Mouse (Mus musculus): ENCODE data around the gene Agxt2. TPM values are rescaled to one million over a fixed set of nuclear protein-coding genes. Genes with fewer than 3 reads are reported as not detected.
A peak's percentile ranks its signal among the peaks of the same experiment; 100 is the strongest.

Gene Agxt2
- polyA plus RNA-seq (2015; fragmentation: Nextera tagmentation; extraction: Ambion mirVana): not detected in 2 replicates

DNA sequence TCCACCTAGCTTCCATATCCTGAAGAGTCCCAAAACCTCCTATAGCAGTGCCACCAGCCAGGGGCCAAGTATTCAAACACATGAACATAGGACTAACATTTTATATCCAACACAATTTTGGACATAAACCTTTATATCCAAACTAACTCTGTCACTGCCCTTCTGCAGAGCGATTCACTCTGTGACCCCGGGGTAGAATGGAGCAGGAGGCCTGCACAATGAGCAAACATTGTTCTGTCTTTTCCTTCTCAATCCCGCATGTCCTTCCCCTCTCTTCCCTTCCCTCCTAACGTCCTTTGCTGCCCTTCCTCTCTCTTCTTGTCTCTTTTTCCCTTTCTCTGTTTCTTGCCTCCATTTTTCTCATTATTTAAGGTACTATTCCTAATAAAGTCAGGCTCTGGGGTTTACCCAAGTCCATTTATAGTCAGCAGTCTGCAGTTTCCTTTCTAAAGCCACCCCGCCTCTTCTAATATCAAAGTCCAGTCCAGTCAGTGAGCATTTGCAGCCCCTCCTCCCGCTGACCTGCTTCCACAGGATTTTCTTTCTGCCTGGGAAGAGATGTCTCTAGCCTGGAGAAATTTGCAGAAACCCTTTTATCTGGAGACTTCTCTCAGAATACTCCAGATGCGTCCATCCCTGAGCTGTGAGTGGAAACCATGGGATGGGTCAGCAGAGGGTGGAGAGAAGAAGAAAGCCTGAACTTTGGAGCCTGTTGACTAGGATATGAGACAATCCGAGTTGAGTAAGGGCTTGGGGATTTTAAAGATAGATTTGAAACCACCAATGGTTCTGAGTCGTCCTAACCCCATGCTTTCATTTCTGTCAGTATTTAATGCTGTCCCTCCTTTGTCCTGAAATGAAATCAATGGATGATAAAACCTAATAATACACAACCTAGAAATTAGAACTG, at the start of gene Agxt2:
Gene Agxt2, plus strand, starts transcription at position 494 of the 910 bp plus-strand sequence.
- no peak for DNase-seq (ENCODE audit: low spot score)

DNA sequence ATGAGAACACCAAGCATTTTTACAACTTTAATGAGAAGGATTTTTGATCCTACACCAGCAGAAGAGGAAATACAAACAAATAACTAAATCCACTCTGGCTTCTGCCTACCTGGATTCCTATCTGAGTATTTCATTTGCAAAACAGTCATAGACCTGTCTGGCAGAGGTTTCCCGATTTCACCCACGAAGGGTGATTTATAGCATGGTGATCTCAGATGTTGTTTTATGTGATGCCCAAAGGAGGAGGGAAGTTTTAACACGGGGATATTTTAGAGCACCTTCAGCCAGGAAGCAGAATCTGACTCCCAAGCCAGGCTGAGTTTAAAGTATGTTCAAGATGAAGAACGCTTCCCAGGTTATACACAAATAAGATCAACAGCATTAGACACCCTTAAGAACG, 46.5 kb upstream of the Agxt2 start:
- no peak for DNase-seq (ENCODE audit: low spot score)

DNA sequence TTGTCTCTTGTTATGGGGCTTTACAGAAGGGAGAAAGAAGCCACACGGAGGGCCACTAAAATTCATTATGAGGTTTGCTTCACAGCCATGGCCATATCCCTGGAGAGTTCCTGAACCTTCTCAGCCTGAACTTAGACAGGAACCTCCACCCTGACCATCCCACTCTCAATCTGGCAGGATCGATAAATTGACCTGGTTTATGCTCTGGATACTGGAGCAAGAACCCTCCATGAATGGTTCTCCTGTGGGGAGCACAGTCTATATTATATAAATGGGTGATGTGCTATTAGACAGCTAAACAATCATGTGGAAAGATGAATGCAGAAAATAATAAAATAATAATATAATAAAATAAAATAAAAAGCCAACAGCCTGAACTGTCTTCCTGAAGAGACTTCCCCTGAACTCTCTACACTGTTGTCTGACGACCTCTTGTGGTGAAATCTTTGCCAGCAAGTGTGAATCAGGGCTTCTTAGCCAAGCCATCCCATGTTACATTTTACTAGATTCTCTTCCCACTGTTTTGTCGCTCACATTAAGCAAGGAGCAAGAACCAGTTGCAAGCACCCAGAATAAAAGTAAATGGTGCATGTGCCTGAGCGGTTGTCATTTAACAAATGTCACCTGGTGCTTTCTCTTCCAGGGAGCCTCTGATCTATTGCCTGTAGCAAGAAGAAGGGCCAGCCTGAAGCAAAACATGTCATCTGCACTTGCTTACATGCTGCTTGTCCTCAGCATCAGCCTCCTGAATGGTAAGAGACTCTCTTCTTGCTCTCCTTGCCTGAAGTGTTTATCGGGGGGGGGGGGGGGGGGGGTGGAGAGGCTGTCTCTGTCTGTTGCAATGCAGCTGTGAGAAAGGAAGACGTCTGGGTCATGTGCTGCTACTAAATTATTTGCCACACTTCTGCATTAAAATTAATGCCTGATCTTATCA, 44.5 kb upstream of the Agxt2 start:
- DNase-seq (ENCODE audit: low spot score): peak; percentile 41

DNA sequence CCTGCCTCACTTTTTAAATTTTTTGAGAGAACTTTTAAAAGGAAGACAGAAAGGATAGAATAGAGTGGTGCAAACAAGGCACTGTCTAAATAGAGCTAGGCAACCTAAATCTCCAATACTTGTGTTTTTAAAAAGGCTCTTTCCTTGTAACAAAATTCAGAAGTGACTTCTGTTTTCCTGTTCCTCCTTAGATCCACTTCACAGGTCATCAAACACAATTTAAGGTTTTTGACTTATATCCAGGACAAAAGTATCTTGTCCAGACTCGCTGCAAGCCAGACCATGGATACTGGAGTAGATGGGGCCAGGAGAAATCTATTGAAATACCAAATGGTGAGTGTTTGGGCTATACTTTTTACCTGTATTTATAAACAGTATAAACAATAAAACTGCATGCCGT, 33.3 kb upstream of the Agxt2 start, which contains the start of gene Gm21973:
Gene Gm21973, plus strand, starts transcription at position 301 of the 400 bp plus-strand sequence.
- DNase-seq (ENCODE audit: low spot score): no peak

DNA sequence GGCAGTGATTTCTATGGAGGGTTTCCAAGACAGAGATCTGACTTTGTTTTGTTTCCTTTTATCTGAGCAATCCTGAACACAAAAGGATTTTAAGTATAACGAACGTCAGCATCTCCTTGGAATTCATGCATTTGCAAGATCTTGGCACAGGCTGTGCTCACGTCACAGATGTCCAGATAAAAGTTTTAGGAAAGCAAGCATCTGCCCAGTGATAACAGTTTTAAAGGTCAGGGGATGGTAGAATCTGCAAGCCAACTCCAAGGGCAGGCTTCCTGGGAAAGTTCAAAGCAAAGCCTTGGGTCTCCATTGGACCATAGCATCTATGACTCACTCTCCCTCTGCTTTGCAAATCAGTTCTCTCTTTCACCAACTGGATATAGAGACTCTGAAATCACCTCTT, 27.7 kb upstream of the Agxt2 start:
- no peak for DNase-seq (ENCODE audit: low spot score)

DNA sequence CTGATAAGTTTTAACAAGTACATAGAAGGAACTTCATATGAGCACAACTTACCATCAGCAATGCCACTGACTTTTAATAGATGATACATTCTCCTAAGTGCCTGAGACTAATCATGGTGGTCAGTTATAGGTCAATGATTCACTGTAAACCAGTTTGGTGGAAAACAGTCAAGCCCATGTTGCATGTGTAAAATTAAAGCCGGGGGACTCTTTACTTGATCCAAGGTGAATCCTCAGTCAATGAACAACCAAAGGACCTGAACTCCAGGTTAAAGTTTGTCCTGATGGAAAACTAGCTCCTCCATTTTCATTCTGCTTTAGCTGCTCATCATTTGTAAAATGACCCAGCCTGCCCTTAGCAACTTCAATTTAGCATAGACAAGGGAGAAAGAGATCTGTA, 25.8 kb upstream of the Agxt2 start:
- no peak for DNase-seq (ENCODE audit: low spot score)

DNA sequence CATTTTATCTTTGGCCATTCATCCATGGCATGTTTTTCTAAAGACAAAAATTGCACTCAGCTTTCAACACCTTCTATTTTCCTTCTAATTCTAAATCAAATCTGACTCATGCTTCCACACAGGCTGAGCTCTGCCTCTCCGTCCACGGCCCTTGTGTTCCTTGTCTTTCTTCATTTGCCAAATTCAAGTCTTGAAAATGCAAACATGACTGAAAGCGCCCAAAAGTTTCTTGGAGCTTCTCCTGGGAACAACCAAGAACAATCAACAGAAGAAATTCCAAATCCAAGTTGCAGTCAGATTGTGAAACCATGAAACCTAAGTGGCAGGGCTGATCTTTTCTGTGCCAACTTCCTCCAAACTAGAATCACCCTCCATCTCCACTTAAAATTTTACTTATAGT, 19.7 kb upstream of the Agxt2 start:
- no peak for DNase-seq (ENCODE audit: low spot score)

DNA sequence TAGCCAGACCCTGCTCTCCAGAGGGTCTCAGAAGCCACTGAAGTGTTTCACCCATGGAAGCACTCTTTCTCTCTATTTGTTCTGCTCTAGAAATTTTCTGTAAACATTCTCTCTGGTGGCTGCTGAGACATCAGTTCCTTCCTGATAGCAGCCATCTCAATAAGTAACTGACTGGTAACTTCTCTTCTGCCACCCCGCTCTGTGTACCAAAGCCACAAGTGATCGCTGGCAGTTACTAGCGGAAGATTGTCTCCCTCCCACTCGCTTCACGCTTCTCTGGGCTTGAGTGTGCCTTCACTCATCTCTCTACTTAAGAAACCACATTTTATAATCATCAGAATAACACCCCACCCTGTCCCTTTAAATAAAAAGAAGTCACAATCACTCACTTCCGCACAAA, 11.3 kb upstream of the Agxt2 start:
- no peak for DNase-seq (ENCODE audit: low spot score)

DNA sequence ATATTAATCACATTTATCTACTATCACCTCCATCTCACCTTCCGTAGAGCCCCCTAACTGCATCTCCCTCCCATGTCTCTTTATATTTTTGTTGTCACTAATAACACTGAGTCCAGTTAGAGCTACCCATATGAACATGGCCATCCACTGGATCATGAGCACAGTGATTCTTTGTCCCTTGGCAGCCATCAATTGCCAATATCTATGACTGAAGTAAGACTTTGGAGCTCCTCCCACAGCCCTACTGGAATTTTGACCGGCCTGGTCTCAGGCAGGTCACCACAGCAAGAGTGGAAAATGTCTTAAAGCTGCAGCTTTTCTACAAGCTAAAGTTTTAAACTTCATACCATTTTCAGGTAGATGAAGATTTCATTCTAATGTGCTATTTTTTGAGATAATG, 8.0 kb downstream of the Agxt2 start:
- DNase-seq (ENCODE audit: low spot score): no peak

DNA sequence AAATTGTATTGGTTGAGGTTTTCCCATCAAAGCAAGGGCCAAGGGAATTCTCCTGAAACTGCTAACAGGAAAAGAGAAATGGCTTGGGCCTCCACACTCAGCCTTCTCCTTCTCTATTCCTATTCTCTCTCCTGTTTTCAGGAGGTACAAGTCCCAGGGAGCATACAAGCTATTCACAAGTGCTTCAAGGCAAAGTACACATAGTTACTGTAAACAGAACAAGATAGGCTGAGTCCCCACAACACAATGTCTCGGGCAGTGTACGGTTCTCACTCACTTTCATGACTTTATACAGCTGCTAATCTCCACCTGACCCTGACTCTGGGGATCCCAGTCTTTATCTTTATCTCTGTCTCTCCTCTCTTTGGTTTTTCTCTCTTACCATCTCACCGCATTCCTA, 17.1 kb downstream of the Agxt2 start:
- DNase-seq (ENCODE audit: low spot score): no peak

DNA sequence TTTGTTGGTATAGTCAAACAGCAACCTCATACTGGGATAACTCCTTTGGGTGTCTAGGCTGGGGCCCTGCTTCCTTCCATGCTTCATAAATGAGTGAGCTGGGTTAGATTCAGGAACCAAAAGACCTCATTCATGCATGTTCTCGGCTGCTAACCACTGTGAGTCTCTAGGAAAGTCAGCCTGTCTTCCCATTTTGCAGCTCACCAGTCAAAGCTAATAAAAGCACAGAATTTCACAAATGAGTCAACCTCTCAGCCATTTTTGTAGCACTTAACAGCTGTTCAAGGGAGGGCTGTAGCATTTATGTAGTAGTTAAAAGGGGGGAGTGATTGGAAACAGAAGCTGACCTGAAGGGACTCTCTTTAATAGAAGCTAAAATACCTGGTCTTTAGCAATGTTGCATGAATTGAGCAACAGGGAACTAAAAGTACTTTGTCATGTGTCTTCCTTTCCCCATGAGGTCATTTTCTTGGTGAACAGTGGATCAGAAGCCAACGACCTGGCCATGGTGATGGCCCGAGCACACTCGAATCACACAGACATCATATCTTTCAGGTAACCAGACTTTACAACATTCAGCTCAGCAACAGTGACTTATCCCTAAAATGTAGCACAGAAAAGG, 20.1 kb downstream of the Agxt2 start:
- no peak for DNase-seq (ENCODE audit: low spot score)

DNA sequence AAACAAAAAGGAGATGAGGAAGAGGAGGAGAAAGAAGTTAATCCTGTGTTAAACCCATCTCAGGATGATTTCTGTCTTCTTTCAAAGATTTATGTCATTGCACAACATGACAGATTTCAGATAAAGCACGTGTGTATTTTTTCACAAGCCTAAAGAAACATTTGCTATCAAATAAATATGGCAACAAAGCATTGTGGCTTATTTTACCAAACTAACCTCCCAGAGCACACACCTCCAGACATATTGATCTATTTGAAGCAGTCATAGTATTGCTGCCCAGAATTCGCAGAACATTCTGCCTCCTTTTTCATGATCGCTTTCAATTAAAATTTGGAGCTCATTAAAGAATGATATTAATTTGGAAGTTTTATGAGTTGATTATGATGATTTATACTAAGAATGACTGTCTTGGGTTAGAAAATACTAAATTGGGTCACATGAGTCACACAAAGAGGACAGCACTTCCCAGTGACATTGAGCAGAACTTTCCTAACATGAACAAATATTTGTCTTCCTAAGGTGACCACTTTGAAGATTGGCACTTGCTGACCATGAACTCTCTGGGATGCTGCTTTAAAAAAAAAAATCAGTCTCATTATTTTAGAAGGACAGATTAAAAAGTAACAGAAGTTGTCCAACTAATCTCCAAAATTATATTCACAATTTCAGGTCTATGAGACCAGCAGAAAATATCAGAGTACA, 21.6 kb downstream of the Agxt2 start:
- no peak for DNase-seq (ENCODE audit: low spot score)

DNA sequence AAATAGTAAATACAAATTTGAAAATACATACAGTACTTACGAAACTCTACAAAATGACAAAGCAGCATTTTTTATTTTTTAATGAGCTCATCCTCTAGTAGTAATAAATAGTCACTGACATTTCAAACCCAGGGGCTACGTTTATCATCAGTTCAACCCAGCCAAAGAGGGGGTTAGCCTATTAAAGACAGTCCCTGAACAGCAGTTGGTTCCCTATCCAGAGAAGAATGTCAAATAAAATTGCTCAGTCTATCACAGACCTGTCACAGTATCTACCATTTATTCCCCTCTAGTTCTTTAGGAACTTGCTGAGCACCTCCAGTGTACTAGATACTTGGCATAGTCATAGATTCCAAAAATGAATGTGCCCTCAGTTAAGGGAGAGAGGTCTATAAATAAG, 28.9 kb downstream of the Agxt2 start:
- DNase-seq (ENCODE audit: low spot score): no peak

DNA sequence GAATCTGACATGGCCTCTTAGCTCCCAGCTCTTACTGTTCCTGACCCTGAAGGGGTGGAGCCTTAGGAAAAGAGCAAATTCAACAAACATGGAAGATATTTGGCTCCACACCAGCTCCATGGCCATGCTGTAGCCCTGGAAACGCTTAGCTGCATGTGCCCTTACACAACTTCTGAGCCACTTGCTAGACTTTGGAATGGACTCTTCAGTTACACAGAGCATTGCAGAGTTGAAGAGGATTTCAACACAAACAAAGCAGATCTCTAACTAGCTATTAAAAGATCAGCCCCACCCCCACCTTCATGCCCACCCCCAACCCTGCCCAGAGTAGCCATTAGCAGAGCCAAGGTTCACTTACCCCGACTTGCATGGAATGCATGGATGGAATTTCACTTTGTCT, 41.5 kb downstream of the Agxt2 start:
- DNase-seq (ENCODE audit: low spot score): no peak

DNA sequence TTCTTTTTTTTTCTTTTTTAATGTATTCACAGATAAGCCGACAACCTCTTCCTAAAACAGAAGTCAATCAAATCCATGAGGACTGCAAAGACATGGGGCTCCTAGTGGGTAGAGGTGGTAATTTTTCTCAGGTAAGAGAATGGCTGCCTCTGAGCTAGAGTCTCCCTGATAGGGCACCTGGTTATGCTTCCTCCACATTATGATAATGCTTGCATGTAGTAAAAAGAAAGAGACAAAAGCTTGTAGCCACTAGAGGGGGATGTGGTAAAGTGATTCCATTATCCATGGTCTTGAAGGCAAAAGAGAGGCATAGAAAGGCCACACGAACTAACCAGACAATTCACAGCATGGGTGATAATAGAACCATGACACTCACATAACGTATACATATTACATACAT, 42.1 kb downstream of the Agxt2 start:
- peak; percentile 7 for DNase-seq (ENCODE audit: low spot score)

DNA sequence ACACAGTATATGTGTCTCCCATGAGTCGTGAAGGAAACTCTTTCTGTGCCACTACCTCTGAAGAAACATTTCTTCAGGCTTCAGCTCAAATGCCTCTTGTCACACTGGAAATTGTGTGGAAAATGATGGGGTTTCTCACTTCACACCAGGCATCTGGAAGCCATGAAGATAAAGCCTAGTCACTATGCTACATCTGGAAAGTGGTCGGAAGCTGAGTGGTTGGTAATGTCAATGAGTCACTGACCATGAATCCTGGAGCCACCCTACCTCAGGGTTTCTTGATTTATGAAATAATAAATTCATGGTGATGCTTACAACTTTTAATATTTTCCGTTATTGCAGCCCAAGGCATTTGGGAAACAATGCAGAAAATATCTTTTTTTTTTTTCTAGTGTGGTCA, 51.5 kb downstream of the Agxt2 start:
- DNase-seq (ENCODE audit: low spot score): no peak

DNA sequence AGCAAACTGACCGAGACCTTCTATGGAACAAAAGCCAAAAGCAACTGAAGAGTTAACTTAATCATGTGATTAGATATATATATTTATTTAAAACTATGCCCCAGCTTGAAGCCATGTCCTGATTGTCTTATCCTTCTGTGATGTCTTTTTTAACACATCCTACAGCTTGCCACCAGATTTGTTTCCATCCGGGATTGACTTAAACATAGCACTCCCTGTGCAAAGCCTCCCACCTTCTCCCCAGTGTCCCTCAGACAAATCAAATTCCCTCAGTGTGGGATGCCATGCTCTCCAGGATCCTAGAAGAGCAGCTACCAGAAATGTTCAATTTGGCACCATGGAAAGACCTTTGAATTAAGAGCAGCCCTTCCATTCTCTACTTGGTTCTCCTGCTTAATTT, 52.5 kb downstream of the Agxt2 start:
- DNase-seq (ENCODE audit: low spot score): no peak

DNA sequence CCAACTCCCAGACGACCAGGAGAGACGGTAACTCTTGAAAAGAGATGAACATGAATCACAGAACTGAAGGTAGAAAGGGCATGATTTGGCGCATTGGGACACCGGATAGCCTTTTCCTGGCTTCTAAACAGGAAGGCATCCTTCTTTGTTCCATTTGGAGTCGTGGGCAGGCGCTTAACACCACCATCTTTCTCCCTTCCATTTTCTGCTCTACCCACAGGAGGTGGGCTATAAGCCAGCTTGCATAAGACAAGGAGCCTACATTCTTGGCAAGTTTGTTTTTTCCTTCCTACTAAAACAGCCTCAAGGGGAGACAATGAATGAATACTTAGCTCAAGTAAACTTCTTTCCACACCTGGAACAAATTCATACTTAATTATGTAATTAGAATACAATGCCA, 55.3 kb downstream of the Agxt2 start:
- no peak for DNase-seq (ENCODE audit: low spot score)

DNA sequence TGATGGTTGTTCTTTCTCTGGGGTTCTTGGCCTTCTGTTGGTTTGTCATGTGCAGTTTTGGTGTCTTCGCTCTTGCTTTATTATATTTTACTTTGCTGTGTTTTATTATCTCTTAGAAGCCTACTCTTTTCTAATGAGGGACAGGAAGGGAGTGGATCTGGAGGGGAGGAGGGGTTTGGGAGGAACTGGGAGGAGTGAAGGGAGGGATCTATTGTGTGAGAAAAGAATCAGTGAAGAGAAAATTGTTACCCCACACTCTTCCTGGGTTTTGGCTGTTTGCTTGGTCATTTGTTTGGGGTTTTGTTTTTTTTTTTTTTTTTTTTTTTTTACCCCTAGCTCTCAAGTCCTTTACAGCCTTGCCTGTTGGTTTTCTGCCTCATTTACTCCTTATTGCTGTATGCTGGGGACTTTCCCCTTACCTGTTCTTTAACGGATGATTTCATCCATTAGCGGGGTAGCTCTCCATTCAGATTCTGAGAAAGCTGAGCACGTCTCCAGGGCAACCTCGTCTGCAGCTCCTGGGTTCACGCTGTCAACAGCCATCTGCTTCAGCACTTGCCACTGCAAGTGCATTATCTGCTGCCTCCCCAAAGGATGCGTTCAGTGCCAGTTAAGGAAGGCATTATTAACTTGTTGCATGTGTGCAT, 62.9 kb downstream of the Agxt2 start:
- DNase-seq (ENCODE audit: low spot score): no peak

DNA sequence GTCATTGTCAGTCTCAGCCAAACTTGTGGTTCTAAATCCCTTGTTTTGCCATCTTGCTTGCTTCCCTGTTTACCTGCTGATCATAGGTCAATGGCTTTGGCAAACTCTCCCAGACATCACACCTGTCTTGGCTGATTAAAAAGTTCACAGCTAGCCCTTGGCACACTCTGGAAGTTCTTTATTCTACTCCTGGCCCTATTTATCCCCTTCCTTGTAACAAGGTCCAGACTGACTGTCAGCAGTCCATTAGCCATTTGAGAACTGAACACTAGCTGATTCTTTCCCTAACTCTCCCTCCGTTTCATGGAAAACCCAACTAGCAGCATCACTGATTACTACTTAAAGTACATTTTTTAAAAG, 63.4 kb downstream of the Agxt2 start:
- no peak for DNase-seq (ENCODE audit: low spot score)

DNA sequence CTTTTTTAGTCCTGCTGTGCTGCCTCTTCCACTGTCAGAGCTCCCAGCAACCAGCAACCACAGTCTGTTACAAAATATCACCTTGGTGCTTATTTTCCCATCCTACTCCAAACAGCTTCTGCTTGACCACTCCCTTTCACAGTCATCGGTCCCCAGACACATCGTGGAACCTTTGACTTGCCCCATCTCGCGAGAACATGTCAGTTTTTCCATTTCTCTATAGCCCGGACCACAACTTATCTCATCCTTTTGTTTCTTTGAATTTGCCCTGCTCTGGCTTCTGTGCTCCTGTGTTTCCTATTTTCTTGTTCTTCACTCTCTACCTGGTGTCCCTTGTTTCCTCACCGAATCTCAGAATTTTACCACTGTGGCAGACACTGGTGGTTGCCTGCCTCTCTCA, 67.8 kb downstream of the Agxt2 start:
- DNase-seq (ENCODE audit: low spot score): no peak

Data from thymus, postnatal 0 days (tissue).